Mouse (Mus musculus) heart, postnatal 36 days (tissue): ENCODE measurements at regions not wholly inside any gene's neighbourhood (a gene's known extent, or its start where the extent isn't known, plus 50 kb on each side); places are given as distances from the start of the nearest gene placed in this dataset.
A peak's percentile ranks its signal among the peaks of the same experiment; 100 is the strongest.

Source experiments
- DNase-seq, 2 experiments: peaks; one replicate each; pipeline ENCODE4 v3.0.0; 2021 to 2022
- intact Hi-C: fragments of 180-260 bp; cut with DNase I; formaldehyde crosslinking; loops from one replicate; pipeline ENCODE4 v1.15.1; 2025

GRCm38 (mm10) chr6:50986270-50986924, 332.2 kb upstream of the Npvf start:
- no peak for DNase-seq
- intact Hi-C loops = no loop called here

GRCm38 (mm10) chr6:50988561-50988960, 334.3 kb upstream of the Npvf start:
- intact Hi-C loops = no loop called here
- DNase-seq = no peak

GRCm38 (mm10) chr6:50991528-50992125, 337.4 kb upstream of the Npvf start:
- DNase-seq = no peak
- intact Hi-C loops = no loop called here

- intact Hi-C loops = no loop called here
- DNase-seq = no peak
Observed at GRCm38 (mm10) chr6:50993952-50994351, 339.7 kb upstream of the Npvf start.

DNA sequence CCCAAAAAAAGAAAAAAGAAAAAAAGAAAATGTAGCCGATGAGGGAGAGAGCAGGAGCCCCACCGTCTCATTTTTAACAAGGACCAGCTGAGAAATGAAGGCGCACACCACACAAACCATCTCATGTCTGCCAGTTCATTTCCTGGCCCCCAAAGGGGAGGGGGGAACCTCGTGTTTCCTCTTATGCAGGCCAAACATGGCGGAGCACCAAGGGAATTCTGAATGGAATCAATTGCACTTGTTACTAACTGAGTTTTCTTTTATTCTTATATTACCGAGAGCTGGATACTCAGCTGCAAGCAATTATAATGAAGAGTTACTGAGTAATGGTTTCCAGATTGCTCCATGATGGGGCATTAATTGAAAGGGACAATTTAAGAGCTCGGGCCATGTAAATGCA, 348.5 kb upstream of the Npvf start:
- DNase-seq = no peak
- intact Hi-C loops = no loop called here

DNA sequence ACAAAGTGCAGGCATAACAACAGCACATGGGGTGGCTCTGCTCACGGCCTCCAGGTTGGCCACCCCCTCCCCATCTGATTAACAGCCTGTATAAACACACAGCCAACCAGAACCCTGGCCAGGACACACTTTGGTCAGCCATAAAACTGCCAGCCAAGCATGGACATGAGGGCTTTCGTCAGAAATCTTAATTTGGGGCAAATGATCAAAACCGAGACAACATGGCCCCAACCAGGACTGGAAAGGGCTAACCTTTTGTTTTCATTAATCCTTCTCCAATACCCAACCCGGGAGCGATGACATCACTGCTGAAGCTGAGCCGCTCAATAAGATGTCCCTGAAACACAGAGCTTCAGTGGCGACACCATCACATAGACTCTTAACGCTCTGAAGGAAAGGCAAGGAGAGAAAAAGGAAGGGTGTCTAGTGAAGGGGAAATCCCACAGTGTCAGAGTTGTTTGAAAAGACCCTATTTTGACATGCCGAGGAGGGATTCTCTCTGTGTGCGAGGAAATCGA, 351.9 kb upstream of the Npvf start:
- DNase-seq = no peak
- intact Hi-C loops = no loop called here

GRCm38 (mm10) chr6:51009526-51010340, 355.5 kb upstream of the Npvf start:
- peak in 1 of 2 experiments; percentile 10 for DNase-seq
- intact Hi-C loops = no loop called here

DNA sequence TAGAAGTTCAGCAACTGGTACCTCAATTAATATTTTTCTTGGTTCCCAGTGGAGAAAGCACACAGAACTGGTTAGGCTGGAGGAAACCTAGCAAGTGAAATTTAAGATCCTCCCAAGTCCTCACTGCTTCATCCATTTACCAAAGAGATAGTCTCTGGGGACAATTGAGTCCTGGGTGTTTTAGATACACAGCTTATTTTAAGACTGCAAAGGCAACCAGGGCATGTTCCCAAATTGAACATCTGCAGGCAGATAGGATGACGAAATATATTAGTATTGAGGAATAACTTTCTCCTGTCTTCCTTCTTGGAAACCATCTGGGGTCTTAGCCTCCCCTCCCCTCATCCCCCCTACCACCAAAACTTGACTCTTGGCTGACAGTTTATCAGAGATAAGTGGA, 356.3 kb upstream of the Npvf start:
- intact Hi-C loops = no loop called here
- DNase-seq = peak in 1 of 2 experiments; percentile 16

DNA sequence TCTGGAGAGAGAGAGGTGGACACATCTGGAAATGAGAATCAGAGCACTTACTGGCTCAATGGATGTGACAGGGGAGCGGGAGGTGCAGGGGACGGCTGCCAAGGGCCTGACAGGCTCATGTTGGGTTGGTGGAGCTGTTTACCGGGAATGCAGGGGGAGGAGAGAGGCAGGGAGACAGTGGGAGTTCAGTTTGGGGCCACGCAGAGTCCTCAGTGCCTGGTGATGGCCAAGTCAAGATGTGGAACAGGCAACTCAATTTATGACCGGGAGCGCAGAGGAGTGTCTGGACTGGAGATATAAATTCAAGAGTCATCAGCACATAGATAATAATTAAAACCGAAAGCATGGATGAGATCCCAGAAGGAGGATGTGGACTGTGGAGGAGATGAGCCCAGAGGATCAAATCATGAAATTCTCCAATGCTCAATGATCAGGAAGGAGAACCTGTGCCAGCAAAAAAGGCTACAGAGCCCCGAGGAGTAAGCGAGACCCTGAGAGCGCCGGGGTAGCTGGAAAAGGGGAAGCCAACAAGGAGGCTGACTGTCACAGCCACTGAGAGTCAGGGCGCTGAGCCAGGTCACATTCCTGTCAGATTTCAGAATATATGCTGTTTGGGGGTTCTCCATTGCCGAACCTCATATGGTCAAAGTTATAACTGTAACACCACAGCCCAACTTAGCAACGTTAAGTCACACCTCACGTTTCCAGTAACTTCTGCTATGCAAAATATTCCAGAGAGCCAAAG, 358.0 kb upstream of the Npvf start:
- peak in 1 of 2 experiments; percentile 29 for DNase-seq
- intact Hi-C loops = no loop called here

GRCm38 (mm10) chr6:51015735-51016134, 361.5 kb upstream of the Npvf start:
- intact Hi-C loops = no loop called here
- no peak for DNase-seq

DNA sequence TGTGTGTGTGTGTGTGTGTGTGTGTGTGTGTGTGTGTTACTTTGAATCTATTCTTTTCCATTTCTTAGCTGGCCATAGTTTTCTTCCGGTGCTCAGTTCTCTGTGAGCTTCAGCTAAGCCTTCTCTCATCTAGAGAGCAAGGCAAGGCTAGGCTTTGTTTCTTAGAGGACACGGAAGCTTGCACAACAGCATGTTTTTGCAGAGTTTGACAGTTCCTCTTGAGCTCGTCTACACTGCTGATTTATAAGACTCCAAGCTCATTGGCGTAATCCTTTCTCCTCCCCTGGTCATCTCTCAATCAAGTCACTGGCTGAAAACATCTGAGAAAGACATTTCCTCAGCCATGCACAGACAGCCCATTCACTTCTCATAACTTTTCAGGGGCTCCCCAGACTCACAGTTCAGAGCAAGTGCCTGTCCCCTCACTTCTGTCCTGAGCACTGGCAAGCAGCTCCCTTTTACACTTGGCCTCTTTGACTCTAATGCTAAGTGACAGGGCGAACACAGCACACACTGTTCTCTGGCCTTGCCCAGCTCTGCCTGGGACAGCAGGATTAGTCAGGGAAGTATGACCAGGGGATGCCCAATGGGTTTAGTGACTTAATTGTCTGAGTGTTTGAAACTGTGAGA, 362.3 kb upstream of the Npvf start:
- peak in 1 of 2 experiments; percentile 19 for DNase-seq
- intact Hi-C loops = no loop called here

DNA sequence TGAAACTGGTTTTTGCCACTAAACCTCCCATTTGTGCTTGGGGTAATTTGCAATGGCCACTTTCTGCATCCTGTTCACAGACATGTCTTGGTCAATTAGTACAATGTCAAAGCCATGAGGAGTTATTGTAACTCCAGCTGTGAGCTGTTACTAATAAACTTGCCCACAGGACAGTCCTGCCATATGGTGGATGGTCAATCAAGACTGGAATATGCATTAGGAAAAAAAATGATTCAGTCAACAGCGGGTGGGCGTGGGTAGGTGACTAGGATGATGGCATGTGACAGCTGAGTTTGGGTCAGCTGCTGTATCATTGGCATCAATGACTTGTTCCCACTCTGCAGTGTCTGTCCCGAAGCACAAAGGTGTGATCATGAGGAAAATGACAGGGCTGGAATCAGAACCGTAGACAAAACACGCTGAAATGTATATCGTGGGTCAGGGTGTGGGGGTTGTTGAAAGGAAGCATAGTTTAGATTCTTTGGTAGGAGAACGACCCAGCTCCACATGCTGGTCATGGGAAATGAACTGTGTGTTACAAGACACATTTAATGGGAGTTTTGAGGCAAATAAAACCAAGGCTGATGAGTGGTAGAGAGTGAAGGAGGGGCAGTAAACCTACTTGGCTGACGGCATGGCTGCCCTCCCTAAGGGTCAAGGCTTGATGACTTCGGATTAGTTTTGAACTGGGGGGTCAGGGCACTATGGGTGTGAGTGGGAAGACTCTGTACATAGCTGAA, 363.2 kb upstream of the Npvf start:
- no peak for DNase-seq
- intact Hi-C loops = no loop called here

- intact Hi-C loops = no loop called here
- no peak for DNase-seq
Observed at GRCm38 (mm10) chr6:51021206-51021605, 367.0 kb upstream of the Npvf start.

DNA sequence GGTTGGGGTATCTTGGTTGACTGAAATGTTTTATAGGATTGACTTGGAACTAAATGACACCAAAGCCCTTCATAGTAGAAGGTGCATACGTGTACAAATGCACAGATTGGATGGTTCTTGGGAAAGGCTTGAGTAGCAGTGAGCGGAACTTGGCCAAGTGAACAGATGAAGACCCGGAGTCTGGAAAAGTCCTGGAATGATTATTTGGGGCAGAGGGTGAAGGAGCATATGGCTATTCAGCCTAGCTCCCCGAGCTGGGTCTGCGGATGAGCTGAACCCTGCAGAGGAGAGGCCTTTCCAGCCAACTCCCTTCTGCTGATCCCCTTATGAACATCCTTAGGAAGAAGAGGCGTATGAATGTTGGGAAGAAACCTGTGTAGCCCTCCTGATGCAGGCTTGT, 369.1 kb upstream of the Npvf start:
- no peak for DNase-seq
- intact Hi-C loops = no loop called here

DNA sequence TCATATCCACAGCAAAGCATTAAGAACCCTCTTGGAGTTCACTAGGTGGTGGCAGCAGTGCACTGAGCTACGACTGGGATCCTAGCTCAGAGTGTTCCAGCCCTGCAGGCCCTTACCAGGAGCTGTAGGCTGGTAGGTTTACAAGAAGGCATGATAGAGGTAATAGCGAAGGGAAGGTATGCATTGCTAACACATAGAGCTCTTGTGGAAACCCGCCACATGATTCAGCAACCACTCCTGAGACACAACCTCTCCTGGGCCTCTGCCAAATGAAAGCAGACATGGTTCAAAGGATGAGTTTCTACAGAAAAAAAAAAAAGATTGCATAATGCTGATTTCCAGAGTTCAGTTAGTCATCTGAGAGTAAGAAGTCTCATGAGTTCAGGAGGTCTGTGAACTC, 370.5 kb upstream of the Npvf start:
- intact Hi-C loops = no loop called here
- DNase-seq = no peak

GRCm38 (mm10) chr6:51025411-51025810, 371.2 kb upstream of the Npvf start:
- DNase-seq = no peak
- intact Hi-C loops = no loop called here

DNA sequence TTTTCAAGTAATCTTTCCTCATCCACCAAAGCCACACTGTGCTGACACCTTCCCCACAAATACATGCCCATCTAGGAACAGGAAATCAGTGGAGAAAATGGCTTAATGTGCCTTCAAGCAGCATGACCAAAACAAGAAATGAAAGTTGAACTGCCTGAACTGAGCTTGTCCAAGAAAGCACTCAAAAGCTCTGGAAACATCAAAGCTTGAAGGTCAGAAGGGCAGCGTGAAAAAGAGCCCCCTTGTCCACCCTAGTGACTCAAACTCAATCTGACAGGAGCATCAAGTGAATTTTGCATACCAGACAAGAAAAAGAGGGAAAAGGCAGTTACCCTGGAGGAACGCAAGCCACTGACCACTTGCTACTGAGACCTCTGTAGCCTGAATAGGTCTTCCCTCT, 373.1 kb upstream of the Npvf start:
- no peak for DNase-seq

DNA sequence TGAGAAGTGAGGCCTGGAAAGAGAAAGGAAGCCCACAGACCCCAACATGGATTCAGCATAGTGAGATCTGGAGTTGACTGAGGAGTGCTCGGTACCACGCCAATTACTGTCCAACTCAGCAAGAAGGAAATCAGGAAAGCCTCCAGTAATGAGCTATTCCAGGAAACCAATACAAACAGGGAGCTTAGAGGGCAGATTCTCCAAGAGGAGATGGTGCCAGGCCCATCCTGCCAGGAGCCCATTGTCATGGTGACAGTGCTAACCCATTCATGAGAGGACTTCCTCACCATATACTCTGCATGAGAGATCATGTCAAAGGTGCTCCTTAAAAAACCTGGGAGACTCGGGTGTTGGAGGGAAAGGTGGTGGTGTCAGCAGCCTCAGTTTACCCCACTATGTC, 375.3 kb upstream of the Npvf start:
- intact Hi-C loops = no loop called here
- no peak for DNase-seq

More for the DNA sequence above, 373.1 kb upstream of the Npvf start:
- intact Hi-C loops = no loop called here

DNA sequence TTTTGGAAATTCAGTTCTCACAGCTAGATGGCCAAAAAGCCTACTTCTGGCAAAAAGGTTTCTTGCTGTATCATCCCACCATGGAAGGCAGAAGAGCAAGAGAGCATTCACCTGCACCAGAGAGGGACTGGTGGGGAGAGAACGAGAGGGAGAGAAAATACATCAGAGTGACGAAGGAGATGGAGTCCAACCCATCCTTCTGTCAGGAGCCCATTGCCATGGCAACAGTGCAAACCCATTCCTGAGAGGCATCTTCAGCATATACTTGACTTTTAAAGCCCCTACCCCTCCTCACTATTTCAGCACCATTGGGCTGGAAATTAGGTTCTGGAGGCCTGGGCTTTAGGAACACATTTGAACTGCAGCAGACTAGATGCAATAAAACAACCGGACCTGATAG, 375.7 kb upstream of the Npvf start:
- DNase-seq = no peak
- intact Hi-C loops = no loop called here

DNA sequence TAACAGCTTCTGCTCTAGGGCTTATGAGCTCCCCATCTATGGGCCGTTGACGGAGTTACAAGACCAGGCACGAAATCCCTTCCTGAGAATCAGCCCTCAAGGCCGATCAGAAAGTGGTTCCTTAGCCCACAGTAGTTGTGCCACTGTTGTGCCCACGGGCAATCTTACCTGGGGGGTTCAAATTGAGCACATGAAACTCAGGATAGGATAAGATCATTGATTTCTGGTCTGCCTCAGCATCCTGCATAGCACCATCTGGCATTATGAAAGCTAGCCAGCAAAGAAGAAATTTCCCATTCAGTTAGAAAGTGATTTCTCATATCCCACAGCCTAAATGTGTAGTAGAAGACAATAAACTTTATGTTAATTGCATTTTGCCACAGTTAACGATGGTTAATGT, 379.6 kb upstream of the Npvf start:
- intact Hi-C loops = no loop called here
- DNase-seq = no peak
